In the genomic region with DNA sequence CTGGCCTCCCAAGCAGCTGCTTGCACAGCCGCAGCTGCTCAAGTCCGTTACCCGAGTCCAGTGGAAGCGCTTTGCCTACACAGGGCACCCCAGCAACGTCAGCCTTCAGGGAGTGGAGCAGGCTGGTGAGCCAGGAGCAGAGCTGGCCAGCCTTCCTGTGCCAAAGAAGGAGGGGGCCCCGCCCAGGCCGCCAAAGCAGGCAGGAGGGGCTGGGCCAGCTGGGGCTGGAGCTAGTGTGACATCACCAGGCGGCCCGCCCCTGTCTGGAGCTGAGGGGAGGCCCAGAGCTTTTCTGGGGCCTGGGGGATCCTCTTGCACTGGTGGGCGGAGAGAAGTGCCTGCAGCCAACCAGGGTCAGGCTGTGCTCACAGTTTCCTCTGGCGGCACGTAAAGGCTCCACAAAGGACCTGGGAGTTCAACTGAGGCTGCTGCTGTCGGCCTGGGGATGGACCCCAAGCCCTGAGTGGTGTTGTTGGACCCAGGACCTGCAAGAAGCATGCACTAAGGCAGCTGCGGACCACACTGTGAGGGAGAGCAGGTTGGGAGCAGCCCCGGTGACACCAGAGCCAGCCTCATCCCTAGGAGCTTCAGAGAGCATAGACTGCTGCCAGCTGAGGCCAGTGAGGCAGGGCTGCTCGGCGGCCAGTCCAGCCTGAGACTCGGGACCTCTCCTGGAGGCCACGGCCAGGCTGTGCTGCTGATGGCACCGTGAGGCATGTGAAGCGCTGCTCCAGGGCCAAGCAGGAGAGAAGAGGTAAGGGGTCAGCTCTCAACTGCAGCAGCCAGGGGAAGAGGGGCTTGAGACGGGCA, we compare ENCODE assay signal across 7 mouse cellular contexts. TPM values are rescaled to one million over a fixed set of nuclear protein-coding genes. Genes with fewer than 3 reads are reported as not detected.
DNase-seq lines count a peak whose midpoint lies in the region; ATAC-seq lines count a peak whose summit lies in the region.

A gene (plus strand): TSS at position 370 of the 810 bp plus-strand sequence.

- H3K4me3 ChIP-seq in intestine, embryonic 15.5 days (replicated peaks): peak within 1 kb of the TSS; percentile 48

- H3K27ac ChIP-seq in intestine, embryonic 15.5 days: peak within 1 kb of the TSS; percentile 90

- H3K9me3 ChIP-seq in intestine, embryonic 15.5 days: no peaks in the 10 kb centered on the region

- H3K4me1 ChIP-seq in intestine, embryonic 15.5 days (replicated peaks): peaks cover 46% of the 10 kb centered on the region

- H3K27me3 ChIP-seq in intestine, embryonic 15.5 days (replicated peaks): no peaks in the 10 kb centered on the region

- H3K36me3 ChIP-seq in intestine, embryonic 15.5 days: no peaks in the 10 kb centered on the region

- intact Hi-C loops in left cerebral cortex, postnatal 14 days (cut with DNase I): loop anchor here (5.0 kb wide), 1 partner anchor 131 kb away; no protein-coding TSS in a partner anchor

- DNase-seq in adrenal gland, postnatal 10 days: peak; percentile 91
- DNase-seq in embryo, embryonic 11.5 days (ENCODE audit: low read depth, low spot score): peak; percentile 82
- DNase-seq in gonadal fat pad, adult 2 months (ENCODE audit: low read depth): no peak
- DNase-seq in left cerebral cortex, postnatal 14 days (ENCODE audit: low spot score in 2 of 2): peak; percentile 68 to 69
- DNase-seq in right cerebral cortex, postnatal 36 days (ENCODE audit: low spot score in 2 of 2): peak; percentile 55 to 59

- ATAC-seq in intestine, embryonic 15.5 days: peak; percentile 96
- ATAC-seq in megakaryocyte progenitor cell, adult 5-6 weeks (replicated peaks; ENCODE audit: poor library complexity): peak; percentile 94

- 2% methylated on average over 22 of the region's 22 CpGs for WGBS in intestine, embryonic 15.5 days

- H3K9ac ChIP-seq in intestine, embryonic 15.5 days: peak within 1 kb of the TSS; percentile 73

- peak within 1 kb of the TSS; percentile 78 for H3K4me2 ChIP-seq in intestine, embryonic 15.5 days (replicated peaks)

RNA-seq across cellular contexts. Expression of the gene that starts here (rescaled TPM):
- 10 to 100 TPM; 51.9 to 66.1 TPM for total RNA-seq in adrenal gland, postnatal 10 days (2021)
- polyA plus RNA-seq in gonadal fat pad, adult 2 months (2012; rRNA removed): 57.1 and 70.5 TPM in 2 replicates
- 36.8 and 38.5 TPM in 2 replicates for polyA plus RNA-seq in intestine, embryonic 15.5 days (2015; fragmentation: Nextera tagmentation; extraction: Ambion mirVana)
- 1 to 10 TPM; 3.1 to 3.6 TPM for total RNA-seq in left cerebral cortex, postnatal 14 days (2021)
- total RNA-seq in megakaryocyte progenitor cell, adult 5-6 weeks (2015): 0.74 and 0.78 TPM in 2 replicates
- 1.7 and 2.4 TPM in 2 replicates for total RNA-seq in megakaryocyte progenitor cell, adult 5-6 weeks (2017)

Comparison
In these comparisons a context has a peak if more than half of its experiments do, and no peak if none do; other contexts are left out.
1. RNA of the gene that starts here (total RNA-seq): 51.9 to 66.1 TPM in adrenal gland, postnatal 10 days; 3.1 to 3.6 TPM in left cerebral cortex, postnatal 14 days and 0.74 to 2.4 TPM in megakaryocyte progenitor cell, adult 5-6 weeks; every median in the first group is over 10 times any median in the second.